Mouse (Mus musculus): Measurements from ENCODE around the gene Prex1. TPM values are rescaled to one million over a fixed set of nuclear protein-coding genes. Genes with fewer than 3 reads are reported as not detected.
A peak's percentile ranks its signal among the peaks of the same experiment; 100 is the strongest.

Prex1 gene
- polyA plus RNA-seq, 1 experiment from 2014 or later, result 16.1 TPM

GRCm38 (mm10) chr2:166635521-166635920 is 78.1 kb downstream of the Prex1 start:
- 86% methylated on average over 10 of the region's 10 CpGs for WGBS (ENCODE audit: insufficient replicate concordance)
- Histone ChIP-seq H3K9ac (ENCODE audit: low read depth, low read length) (no peak overlapping the region), H3K27ac (ENCODE audit: low read length) (no peak overlapping the region), H3K9me3 (replicated peaks; ENCODE audit: control insufficient read depth, low read length) (no peaks in the 10 kb centered on the region), H3K36me3 (ENCODE audit: control insufficient read depth, insufficient read depth) (peaks cover 4% of the 10 kb centered on the region), H3K27me3 (ENCODE audit: control insufficient read depth, insufficient read depth, low read depth, low read length) (no peaks in the 10 kb centered on the region), H3K4me1 (ENCODE audit: control insufficient read depth, low read depth, low read length) (peaks cover 5% of the 10 kb centered on the region), H3K4me3 (ENCODE audit: low read depth, low read length) (no peak overlapping the region), H3K4me2 (ENCODE audit: low read depth, low read length) (no peak overlapping the region)
- no peak for ATAC-seq (ENCODE audit: low read depth)

- Histone ChIP-seq H3K4me1 (ENCODE audit: control insufficient read depth, low read depth, low read length) (peaks cover 7% of the 10 kb centered on the region), H3K9ac (ENCODE audit: low read depth, low read length) (no peak overlapping the region), H3K4me3 (ENCODE audit: low read depth, low read length) (no peak overlapping the region), H3K9me3 (replicated peaks; ENCODE audit: control insufficient read depth, low read length) (no peaks in the 10 kb centered on the region), H3K4me2 (ENCODE audit: low read depth, low read length) (no peak overlapping the region), H3K27me3 (ENCODE audit: control insufficient read depth, insufficient read depth, low read depth, low read length) (no peaks in the 10 kb centered on the region), H3K36me3 (ENCODE audit: control insufficient read depth, insufficient read depth) (no peaks in the 10 kb centered on the region), H3K27ac (ENCODE audit: low read length) (no peak overlapping the region)
- 78% methylated on average over 13 of the region's 13 CpGs for WGBS (ENCODE audit: insufficient replicate concordance)
- no peak for ATAC-seq (ENCODE audit: low read depth)
Measured at GRCm38 (mm10) chr2:166632571-166633361, 80.9 kb downstream of the Prex1 start.

GRCm38 (mm10) chr2:166631621-166632171 is 81.9 kb downstream of the Prex1 start:
- no peaks in the 10 kb centered on the region for H3K9me3 ChIP-seq (replicated peaks; ENCODE audit: control insufficient read depth, low read length)
- H3K4me2 ChIP-seq (ENCODE audit: low read depth, low read length), result no peak overlapping the region
- peaks cover 7% of the 10 kb centered on the region for H3K4me1 ChIP-seq (ENCODE audit: control insufficient read depth, low read depth, low read length)
- H3K9ac ChIP-seq (ENCODE audit: low read depth, low read length), result no peak overlapping the region
- H3K36me3 ChIP-seq (ENCODE audit: control insufficient read depth, insufficient read depth), result no peaks in the 10 kb centered on the region
- ATAC-seq (ENCODE audit: low read depth), result no peak
- no peaks in the 10 kb centered on the region for H3K27me3 ChIP-seq (ENCODE audit: control insufficient read depth, insufficient read depth, low read depth, low read length)
- H3K4me3 ChIP-seq (ENCODE audit: low read depth, low read length), result no peak overlapping the region
- WGBS (ENCODE audit: insufficient replicate concordance), result 82% methylated on average over 10 of the region's 10 CpGs
- no peak overlapping the region for H3K27ac ChIP-seq (ENCODE audit: low read length)

GRCm38 (mm10) chr2:166631189-166631588 is 82.4 kb downstream of the Prex1 start:
- Histone ChIP-seq H3K4me3 (ENCODE audit: low read depth, low read length) (no peak overlapping the region), H3K27me3 (ENCODE audit: control insufficient read depth, insufficient read depth, low read depth, low read length) (no peaks in the 10 kb centered on the region), H3K4me1 (ENCODE audit: control insufficient read depth, low read depth, low read length) (peaks cover 7% of the 10 kb centered on the region), H3K36me3 (ENCODE audit: control insufficient read depth, insufficient read depth) (no peaks in the 10 kb centered on the region), H3K27ac (ENCODE audit: low read length) (no peak overlapping the region), H3K9me3 (replicated peaks; ENCODE audit: control insufficient read depth, low read length) (no peaks in the 10 kb centered on the region), H3K4me2 (ENCODE audit: low read depth, low read length) (no peak overlapping the region), H3K9ac (ENCODE audit: low read depth, low read length) (no peak overlapping the region)
- no peak for ATAC-seq (ENCODE audit: low read depth)
- 71% methylated on average over 5 of the region's 5 CpGs for WGBS (ENCODE audit: insufficient replicate concordance)

GRCm38 (mm10) chr2:166629941-166630674 is 83.5 kb downstream of the Prex1 start:
- H3K9me3 ChIP-seq (replicated peaks; ENCODE audit: control insufficient read depth, low read length), result no peaks in the 10 kb centered on the region
- 48% methylated on average over 17 of the region's 17 CpGs for WGBS (ENCODE audit: insufficient replicate concordance)
- no peaks in the 10 kb centered on the region for H3K27me3 ChIP-seq (ENCODE audit: control insufficient read depth, insufficient read depth, low read depth, low read length)
- no peak for ATAC-seq (ENCODE audit: low read depth)
- H3K27ac ChIP-seq (ENCODE audit: low read length), result no peak overlapping the region
- no peak overlapping the region for H3K4me2 ChIP-seq (ENCODE audit: low read depth, low read length)
- no peak overlapping the region for H3K4me3 ChIP-seq (ENCODE audit: low read depth, low read length)
- H3K9ac ChIP-seq (ENCODE audit: low read depth, low read length), result no peak overlapping the region
- H3K4me1 ChIP-seq (ENCODE audit: control insufficient read depth, low read depth, low read length), result peaks cover 7% of the 10 kb centered on the region
- no peaks in the 10 kb centered on the region for H3K36me3 ChIP-seq (ENCODE audit: control insufficient read depth, insufficient read depth)

GRCm38 (mm10) chr2:166627578-166627977 is 86.1 kb downstream of the Prex1 start:
- WGBS (ENCODE audit: insufficient replicate concordance), result 81% methylated on average over 6 of the region's 6 CpGs
- no peak overlapping the region for H3K27ac ChIP-seq (ENCODE audit: low read length)

GRCm38 (mm10) chr2:166625219-166625618 is 88.4 kb downstream of the Prex1 start:
- 34% methylated on average over 11 of the region's 11 CpGs for WGBS (ENCODE audit: insufficient replicate concordance)
- H3K9ac ChIP-seq (ENCODE audit: low read depth, low read length), result no peak overlapping the region
- H3K4me3 ChIP-seq (ENCODE audit: low read depth, low read length), result no peak overlapping the region
- H3K9me3 ChIP-seq (replicated peaks; ENCODE audit: control insufficient read depth, low read length), result no peaks in the 10 kb centered on the region
- no peak for ATAC-seq (ENCODE audit: low read depth)
- H3K4me1 ChIP-seq (ENCODE audit: control insufficient read depth, low read depth, low read length), result peaks cover 21% of the 10 kb centered on the region
- H3K4me2 ChIP-seq (ENCODE audit: low read depth, low read length), result no peak overlapping the region
- no peaks in the 10 kb centered on the region for H3K36me3 ChIP-seq (ENCODE audit: control insufficient read depth, insufficient read depth)
- no peak overlapping the region for H3K27ac ChIP-seq (ENCODE audit: low read length)
- H3K27me3 ChIP-seq (ENCODE audit: control insufficient read depth, insufficient read depth, low read depth, low read length), result no peaks in the 10 kb centered on the region

More at GRCm38 (mm10) chr2:166627578-166627977, 86.1 kb downstream of the Prex1 start:
- Histone ChIP-seq H3K9ac (ENCODE audit: low read depth, low read length) (no peak overlapping the region), H3K4me2 (ENCODE audit: low read depth, low read length) (no peak overlapping the region), H3K4me1 (ENCODE audit: control insufficient read depth, low read depth, low read length) (peaks cover 17% of the 10 kb centered on the region), H3K9me3 (replicated peaks; ENCODE audit: control insufficient read depth, low read length) (no peaks in the 10 kb centered on the region), H3K4me3 (ENCODE audit: low read depth, low read length) (no peak overlapping the region), H3K27me3 (ENCODE audit: control insufficient read depth, insufficient read depth, low read depth, low read length) (no peaks in the 10 kb centered on the region), H3K36me3 (ENCODE audit: control insufficient read depth, insufficient read depth) (no peaks in the 10 kb centered on the region)
- ATAC-seq (ENCODE audit: low read depth), result 0 out of 2 replicates have a peak, but pooled peaks have one; percentile 6

- H3K4me2 ChIP-seq (ENCODE audit: low read depth, low read length), result no peak overlapping the region
- no peaks in the 10 kb centered on the region for H3K36me3 ChIP-seq (ENCODE audit: control insufficient read depth, insufficient read depth)
- no peaks in the 10 kb centered on the region for H3K27me3 ChIP-seq (ENCODE audit: control insufficient read depth, insufficient read depth, low read depth, low read length)
- peaks cover 21% of the 10 kb centered on the region for H3K4me1 ChIP-seq (ENCODE audit: control insufficient read depth, low read depth, low read length)
- H3K27ac ChIP-seq (ENCODE audit: low read length), result no peak overlapping the region
- H3K4me3 ChIP-seq (ENCODE audit: low read depth, low read length), result no peak overlapping the region
- 57% methylated on average over 9 of the region's 9 CpGs for WGBS (ENCODE audit: insufficient replicate concordance)
- no peak overlapping the region for H3K9ac ChIP-seq (ENCODE audit: low read depth, low read length)
- ATAC-seq (ENCODE audit: low read depth), result no peak
- no peaks in the 10 kb centered on the region for H3K9me3 ChIP-seq (replicated peaks; ENCODE audit: control insufficient read depth, low read length)
Measured at GRCm38 (mm10) chr2:166623081-166623567, 90.5 kb downstream of the Prex1 start.

All from liver, embryonic 16.5 days (tissue).